Mouse (Mus musculus) activated CD4-positive, CD25-positive, alpha-beta regulatory T cell, adult 9 weeks (primary cell): Measurements from ENCODE around the gene Gsg1l2. TPM values are rescaled to one million over a fixed set of nuclear protein-coding genes. Genes with fewer than 3 reads are reported as not detected.

Experiments used
- polyA plus RNA-seq: library from polyadenylated mRNA; unstranded; fragments of 100-300 nt; shearing (Covaris generic); gene quantifications from one replicate; pipeline ENCODE4 v1.2.1, GENCODE M21; 2017

Gene Gsg1l2
- not detected for polyA plus RNA-seq

GRCm38 (mm10) chr11:67774379-67774778 is at the start of gene Gsg1l2:
TSS of gene Gsg1l2 (plus strand) at chr11:67774608.

GRCm38 (mm10) chr11:67771053-67771452 is 3.4 kb upstream of the Gsg1l2 start, which contains the start of gene Glp2r:
TSS of gene Glp2r (minus strand) at chr11:67771153.

GRCm38 (mm10) chr11:67797931-67798330 is 23.5 kb downstream of the Gsg1l2 start, which contains the start of gene Dhrs7c:
TSS of gene Dhrs7c (plus strand) at chr11:67798187.

Other genes starting within 250 kb of the Gsg1l2 start
- not detected for gene Rcvrn, start 79.3 kb upstream of the Gsg1l2 start, polyA plus RNA-seq
- gene Glp2r, start 3.5 kb upstream of the Gsg1l2 start, polyA plus RNA-seq, result not detected
- gene Dhrs7c, start 23.6 kb downstream of the Gsg1l2 start, polyA plus RNA-seq, result not detected
- gene Usp43, start 147.5 kb downstream of the Gsg1l2 start, polyA plus RNA-seq, result not detected
- not detected for gene Cfap52, start 191.0 kb downstream of the Gsg1l2 start, polyA plus RNA-seq
- gene Stx8, start 191.6 kb downstream of the Gsg1l2 start, polyA plus RNA-seq, result 93.8 TPM